In genomic region chr11:96967544-96968269, GRCm38 (mm10) we compare ENCODE assay signal across 1 mouse cellular context.
TF ChIP-seq lines count a peak whose summit lies in the region.

No protein-coding gene starts in this region.

TF ChIP-seq in myocyte, 11 proteins besides CTCF, POLR2A, EP300 and RAD21:
- TF ChIP-seq E2F4 (IDR thresholded peaks at IDR 0.05; ENCODE audit: insufficient read depth), result no peak
- no peak for TF ChIP-seq USF1 (IDR thresholded peaks at IDR 0.05; ENCODE audit: low read depth)
- TF ChIP-seq MAX (IDR thresholded peaks at IDR 0.05; ENCODE audit: low read depth), result no peak
- no peak for TF ChIP-seq SRF (IDR thresholded peaks at IDR 0.05; ENCODE audit: control insufficient read depth, insufficient read length, low read depth)
- TF ChIP-seq TCF12 (IDR thresholded peaks at IDR 0.05; ENCODE audit: insufficient read depth, poor library complexity, severe bottlenecking), result no peak
- no peak for TF ChIP-seq MYOG (IDR thresholded peaks at IDR 0.05; ENCODE audit: control insufficient read depth in 1 of 3, insufficient read depth in 1 of 3, insufficient read length in 2 of 3, low read depth in 2 of 3)
- no peak for TF ChIP-seq MYOD1 (IDR thresholded peaks at IDR 0.05; ENCODE audit: control insufficient read depth in 1 of 3, insufficient read length in 2 of 3, low read depth in 2 of 3)
- TF ChIP-seq TCF3 (IDR thresholded peaks at IDR 0.05; ENCODE audit: insufficient read length, low read depth), result no peak
- TF ChIP-seq REST (IDR thresholded peaks at IDR 0.05; ENCODE audit: insufficient read depth, insufficient read length), result no peak
- no peak for TF ChIP-seq CEBPB (IDR thresholded peaks at IDR 0.05; ENCODE audit: insufficient read depth, poor library complexity, severe bottlenecking)
- no peak for TF ChIP-seq POLR2AphosphoS2 (IDR thresholded peaks at IDR 0.05; ENCODE audit: insufficient read length, low read depth)
